Mouse (Mus musculus) heart, adult 18-20 months (tissue): ENCODE measurements at regions not wholly inside any gene's neighbourhood (a gene's known extent, or its start where the extent isn't known, plus 50 kb on each side); places are given as distances from the start of the nearest gene placed in this dataset.
"Not testable (repeated sequence)": the region's sequence is repeated elsewhere in the genome, so short reads cannot be mapped to it uniquely, and the experiment has no call there.

Experiments
- DNase-seq, 2 experiments: peaks; one replicate each; pipeline ENCODE4 v3.0.0; 2021 to 2022; ENCODE audit warnings: mixed read lengths in 1 of 2

DNA sequence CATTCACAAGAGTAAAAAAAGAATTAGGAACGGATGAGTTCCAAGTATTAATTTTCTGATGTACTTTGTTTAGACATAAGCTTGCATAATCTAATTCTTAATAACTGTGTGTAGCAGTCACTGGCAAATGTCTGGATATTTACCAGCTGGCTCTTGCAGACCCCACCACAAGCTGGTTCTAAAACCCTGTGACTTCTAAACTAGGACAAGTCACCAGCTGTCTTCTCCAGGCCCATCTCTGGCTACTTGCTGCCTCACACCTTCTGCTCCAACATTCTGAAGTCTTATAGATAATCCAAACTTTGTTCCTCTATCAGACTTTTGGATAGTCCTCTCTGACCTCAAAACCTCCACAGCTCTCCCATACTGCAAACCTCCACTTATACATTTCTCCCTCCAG lies 189.9 kb upstream of the Rhobtb1 start:
- DNase-seq: no peak

DNA sequence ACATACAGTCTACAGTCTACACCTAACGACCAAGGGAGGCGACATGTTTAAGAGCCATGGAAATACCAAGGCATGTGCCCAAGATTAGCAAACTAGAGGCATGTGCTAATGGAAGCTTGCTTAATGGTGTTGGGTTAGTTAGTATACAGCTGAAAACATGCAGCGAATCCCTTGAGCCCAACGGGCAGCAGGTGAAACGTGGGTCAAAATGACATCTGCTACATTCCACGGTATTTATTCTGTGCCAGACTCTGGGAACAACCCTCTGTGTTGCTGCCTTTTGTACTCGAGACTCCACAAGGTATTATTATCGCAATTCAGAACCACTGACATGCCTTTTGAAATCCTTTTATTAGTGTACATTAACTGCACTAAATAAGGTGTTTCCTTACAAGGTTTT lies 188.1 kb upstream of the Rhobtb1 start:
- no peak for DNase-seq

DNA sequence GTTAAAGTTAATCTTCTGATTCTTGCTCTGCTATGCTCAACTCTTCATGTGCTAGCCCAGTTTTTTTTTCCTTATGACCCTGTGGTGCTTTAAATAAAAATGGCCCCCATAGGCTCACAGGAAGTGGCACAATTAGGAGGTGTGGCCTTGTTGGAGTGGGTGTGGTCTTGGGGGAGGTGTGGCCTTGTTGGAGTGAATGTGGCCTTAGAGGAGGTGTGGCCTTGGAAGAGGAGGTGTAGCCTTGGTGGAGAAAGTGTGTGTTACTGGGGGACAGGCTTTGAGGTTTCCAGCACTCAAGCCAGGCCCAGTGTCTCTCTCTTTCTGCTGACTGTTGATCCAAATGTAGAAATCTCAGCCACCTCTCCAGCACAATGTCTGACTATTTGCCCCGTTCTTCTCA lies 186.0 kb upstream of the Rhobtb1 start:
- no peak for DNase-seq

DNA sequence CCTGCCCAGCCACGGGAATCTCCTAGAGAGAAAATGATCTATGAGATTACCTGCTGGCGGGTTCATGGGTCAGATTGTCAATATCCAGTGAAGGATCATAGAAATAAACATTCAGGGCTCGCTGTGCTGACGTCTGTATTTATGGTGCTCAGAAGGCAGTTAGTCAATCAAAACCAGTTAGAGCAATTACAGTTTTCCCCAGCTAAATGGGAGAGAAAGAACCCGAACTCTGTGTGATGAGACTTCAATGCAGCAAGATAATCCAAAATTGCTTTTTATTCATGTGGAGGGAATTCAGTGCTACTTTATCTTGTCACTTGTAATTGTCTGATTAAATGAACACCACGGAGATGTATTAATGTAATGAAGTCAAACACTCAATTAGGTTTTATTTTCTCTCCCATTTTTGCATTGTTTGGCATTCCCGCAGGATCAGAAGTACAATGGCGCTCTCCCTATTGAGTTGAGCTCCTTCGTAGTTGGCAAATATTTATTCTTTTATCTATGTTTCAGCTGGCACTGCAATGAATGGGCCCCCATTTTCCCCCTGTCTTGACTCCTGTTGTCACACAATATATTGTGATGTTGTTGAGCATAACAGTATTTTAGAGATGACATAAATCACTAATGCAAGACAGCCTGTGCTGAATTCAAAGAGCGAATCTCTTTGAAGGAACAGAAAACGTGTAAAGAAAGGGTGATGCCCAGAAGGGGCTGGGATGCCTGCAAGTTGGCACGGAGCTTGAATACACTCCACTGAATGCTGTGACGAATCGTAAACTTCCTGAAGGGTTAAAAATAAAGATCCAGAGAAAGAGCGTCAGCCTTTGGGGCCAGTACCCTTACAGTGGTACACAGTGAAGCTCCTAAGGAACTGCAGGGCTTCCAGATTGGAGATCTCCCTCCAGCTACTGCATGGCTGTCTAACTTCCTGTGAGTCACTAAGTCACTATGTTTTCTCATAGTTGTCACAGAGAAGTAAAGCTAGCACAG lies 183.0 kb upstream of the Rhobtb1 start:
- DNase-seq: no peak

DNA sequence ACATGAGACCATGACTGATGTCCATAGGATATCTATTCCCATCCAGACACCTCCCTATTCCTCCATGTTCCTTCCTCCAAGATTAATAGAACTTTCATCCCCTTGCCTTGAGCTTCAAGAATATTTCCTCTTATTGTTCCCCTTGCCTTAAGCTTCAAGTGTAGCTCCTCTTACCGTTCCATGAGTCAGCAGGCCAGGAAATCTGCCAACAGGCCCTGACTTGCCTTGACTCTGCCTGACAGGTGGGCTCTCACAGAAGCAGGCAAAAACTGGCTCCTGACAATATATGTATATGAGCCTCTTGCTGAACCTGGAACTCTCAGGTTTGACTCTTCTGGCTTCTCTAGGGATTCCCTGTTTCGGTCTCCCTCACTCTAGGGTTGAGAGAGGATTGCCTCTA lies 180.7 kb upstream of the Rhobtb1 start:
- no peak for DNase-seq

DNA sequence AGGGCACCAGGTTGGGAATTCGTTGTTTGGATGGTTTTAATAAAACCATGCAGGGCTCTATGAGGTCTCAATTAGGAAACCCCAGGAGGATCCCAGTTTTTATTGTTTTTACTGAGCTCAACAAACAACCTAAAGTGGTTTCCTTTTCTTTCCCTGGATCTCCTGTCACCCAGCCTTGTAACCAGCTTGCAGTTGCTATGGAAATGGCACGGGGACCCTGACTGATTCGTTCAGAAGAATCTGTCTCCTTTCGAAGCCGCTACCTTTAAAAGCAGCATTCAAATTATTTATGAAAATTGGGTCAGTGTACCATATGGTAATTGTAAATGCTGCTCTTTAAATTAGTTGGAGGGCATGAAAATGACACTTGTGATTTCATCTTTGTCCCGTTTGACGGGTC lies 176.5 kb upstream of the Rhobtb1 start:
- DNase-seq: no peak

DNA sequence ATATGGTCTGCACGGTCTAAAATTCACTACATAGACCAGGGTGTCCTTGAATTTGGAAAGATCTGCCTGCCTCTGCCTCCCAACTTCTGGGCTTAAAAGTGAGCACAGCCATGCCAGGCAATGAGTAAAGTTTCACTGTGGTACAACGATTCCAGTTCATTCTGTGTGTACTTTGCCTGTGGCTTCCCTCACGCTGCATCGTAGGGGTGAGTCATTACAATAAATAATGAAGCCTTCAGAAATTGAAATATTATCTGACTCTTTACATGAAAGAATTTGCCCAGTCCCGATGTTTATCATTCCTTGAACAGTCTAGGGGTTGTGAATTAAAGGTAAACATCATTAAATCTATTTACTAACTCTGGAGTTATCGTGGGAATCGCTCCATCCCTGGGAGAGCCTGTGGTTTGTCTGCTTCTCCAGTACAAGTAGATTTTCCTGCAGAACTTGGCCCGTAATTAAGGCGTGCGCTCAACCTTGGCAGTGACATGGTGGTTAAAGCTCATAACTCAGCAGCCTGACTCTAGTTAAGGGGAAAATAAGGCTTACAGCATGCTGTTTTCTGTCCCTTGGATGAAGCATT lies 174.7 kb upstream of the Rhobtb1 start:
- DNase-seq: no peak

DNA sequence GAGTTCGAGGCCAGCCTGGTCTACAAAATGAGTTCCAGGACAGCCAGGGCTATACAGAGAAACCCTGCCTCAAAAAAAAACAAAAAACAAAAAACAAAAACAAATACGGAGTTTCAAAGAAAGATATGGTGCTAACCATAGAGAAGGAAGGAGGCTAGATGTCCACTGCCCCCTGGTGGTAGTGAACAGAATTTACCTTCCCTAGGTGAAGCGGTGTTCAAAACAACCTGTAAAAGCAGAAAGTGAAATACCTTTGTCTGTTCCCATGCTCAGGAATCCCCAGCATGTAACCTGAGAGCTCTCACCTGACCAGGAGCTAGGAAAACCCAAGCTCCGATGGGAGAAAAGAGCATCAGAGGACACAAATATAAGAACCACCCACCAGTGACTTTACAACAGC lies 173.1 kb upstream of the Rhobtb1 start:
- DNase-seq: peak in 1 of 2 experiments; percentile 9

DNA sequence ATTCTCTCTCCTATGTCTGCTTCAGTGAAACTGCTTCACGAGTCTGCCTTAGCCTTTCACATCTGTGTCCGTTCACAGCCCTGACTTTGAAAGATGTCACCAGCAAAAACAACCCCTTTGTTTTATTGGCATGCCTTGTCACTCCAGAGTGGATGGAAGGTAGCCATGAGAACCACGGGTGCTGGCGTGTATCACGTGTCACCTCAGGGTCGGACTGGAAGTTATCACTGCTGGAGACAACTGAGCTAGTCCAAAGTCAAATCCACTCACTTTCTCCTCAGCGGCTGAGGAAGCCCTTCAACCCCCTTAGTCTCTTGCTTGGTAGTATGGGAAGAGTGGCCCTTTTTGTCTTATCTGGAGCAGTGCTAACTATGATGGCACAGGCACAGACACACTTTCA lies 171.3 kb upstream of the Rhobtb1 start:
- peak; percentile 19 to 32 for DNase-seq

DNA sequence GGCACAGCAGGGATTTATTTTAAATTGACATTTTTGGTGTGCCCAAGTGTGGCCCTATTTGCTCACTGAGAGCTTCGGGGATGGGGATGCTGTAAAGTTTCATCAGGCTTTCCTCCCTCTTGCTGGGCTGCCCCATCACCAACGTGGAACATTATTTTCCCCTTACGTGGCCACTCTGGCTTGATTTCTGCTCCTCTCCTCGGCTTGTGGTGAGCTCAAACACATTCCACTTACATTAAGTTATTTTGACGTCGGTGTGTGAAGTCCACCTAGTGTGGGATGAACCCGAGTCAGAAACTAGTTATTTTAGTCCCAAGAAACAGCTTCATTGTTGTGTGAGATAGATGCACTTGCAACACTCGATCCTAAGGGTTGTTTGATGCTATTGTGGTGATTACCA lies 168.9 kb upstream of the Rhobtb1 start:
- no peak for DNase-seq

DNA sequence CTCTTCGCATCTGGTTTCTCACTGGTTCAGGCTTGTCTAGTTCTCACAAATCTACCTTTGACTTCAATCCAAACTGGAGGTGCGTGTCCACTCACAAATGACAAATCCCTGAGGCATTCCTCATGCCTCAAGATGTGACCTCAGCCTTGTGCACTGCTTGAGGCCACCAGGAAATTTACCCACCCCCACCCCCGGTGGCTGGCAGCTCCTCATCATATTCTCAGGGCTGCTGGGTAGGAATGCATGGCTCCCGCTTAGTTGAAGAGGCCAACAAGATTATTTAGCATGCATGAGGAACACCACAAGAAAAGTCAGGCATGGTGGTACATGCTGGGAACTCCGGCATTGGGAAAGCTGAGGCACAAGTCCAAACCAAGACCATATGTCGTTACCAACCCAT lies 160.7 kb upstream of the Rhobtb1 start:
- DNase-seq: no peak

DNA sequence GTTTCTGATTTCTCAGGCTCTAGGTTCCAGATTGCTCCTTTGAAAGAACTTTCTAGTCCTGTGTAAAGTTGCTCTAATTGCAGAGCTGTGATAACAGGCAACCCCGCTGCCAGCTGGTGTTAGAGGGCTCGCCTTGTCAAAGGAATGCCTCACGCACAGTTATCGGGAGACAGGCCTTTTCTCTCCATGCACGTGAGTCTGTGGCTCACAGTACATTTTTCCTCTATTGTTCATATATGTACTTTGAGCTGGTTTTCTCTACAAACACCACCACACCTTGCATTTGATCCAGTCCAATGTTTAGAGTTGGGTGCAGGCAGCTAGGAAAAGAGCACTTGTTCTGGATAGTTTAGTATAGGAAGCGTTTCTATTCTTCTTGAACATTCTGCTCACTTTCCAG lies 151.6 kb upstream of the Rhobtb1 start:
- no peak for DNase-seq

DNA sequence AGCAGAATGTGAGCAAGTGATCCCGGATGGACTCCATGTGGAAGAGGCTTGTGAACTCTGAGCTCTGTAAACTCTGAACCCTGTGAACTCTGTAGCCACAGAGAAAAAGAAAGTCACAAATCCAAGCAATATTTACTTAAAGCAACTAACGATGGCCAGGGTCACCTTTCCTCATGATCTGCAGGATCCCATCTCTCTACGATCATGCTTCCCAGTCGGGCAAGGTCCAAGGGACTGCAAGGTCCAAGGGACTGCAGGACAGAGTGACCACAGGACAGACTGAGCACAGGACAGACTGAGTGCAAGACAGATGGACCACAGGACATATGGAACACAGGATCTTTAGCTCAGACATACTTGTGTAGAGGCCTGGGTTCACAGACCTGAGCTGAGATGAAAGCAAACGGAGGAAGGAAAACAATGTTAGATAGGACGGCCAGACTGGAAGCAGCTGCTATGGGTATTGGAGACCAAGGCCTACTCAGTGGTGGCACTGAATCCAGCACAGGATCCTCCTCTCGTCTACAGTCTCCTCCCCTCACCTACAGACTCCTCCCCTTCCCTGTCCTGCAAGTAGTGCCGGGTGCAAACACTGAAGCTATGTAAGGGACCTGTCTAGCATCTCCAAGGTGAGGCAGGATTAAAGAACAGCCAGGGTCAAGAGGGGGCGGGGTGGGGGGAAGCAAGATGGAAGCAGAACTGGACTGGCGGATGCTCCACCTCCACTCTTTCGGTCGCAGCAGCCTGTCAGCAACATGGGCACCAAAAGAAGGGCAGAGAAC lies 149.4 kb upstream of the Rhobtb1 start:
- no peak for DNase-seq

DNA sequence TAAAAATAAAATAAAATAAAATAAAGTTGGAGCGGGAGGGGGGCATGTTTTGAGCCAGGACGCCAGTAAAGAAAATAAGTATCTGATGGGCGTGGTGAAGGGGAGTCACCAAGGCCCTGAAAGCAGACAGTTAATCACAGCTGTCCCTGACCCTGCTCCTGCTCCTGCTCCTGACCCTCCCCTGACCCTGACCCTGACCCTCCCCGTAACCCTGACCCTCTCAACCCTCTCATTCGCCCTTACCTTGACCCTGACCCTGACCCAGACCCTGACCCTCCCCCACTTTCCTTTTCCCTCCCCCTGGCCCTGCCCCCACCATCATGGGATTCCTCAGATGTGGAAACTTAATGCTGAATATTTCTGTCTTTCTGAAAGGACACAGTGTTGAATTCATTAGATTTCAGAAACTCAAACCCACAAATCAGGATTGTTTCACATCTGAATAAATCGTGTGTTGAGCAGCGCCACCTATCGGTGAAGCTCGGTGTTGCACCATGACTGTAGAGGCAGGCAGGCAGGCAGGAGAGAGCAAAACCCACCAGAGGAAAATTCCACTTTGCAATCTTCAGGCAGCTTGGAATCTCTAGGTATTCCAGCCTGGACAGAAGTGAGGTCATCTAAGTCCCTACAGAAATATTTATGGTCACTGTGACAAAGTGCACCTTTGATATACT lies 145.9 kb upstream of the Rhobtb1 start:
- DNase-seq: peak; percentile 30 to 92

DNA sequence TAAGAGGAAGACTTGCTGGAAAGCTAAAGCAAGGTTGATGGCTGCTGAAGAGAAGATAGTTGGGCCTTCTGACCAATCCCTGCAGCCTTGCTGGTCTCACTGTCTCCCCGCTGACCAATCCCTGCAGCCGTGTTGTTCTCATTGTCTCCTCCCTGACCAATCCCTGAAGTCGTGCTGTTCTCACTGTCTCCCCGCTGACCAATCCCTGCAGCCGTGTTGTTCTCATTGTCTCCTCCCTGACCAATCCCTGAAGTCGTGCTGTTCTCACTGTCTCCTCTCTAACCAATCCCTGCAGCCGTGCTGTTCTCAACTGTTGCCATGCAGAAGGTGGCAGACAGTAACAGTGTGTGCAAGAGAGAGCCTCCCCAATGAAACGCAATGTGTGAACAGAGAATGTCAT lies 142.6 kb upstream of the Rhobtb1 start:
- DNase-seq: not testable (repeated sequence)

DNA sequence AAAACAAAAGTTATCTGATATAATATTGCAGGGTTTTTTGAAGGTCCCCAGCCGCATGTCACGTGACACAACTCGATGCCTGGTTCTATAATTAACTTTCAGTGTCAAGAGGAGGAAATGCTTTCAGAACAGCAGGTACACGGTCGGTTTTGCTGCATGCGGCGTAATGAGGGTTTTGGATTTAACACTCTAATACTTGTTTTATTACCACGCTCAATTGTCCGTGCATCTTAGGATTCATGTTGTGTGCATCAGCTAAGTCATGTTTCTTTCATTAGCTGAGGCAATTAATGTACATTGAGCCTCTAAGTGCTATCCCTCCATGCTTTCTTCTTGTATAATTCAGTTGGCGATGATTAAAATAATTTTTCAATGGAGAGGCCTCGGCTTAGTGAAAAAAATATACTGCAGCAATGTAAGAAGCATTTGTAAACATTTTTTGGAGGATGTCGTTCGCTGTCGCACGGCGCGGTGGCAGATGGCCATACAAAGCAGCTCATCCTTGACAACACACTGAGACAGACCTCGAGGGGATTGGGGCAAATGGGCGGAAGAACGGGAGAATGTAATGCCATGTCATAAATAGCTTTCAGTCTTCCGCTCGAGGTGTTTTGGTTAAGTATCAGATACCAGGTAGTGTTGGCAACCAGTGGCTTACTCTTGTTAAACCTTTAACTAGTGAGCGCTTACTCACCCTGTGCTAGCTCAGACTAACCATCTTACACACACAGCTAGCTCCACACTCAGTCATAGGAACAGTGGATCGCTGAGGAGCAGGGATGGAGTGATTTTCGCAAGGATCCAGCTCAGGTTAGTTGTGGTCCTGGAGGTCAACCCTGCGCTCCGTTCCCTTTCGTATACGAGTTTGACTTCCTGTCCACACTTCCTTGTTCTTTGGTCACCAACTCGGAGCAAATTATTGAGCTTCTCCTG lies 130.2 kb upstream of the Rhobtb1 start:
- DNase-seq: peak; percentile 14

DNA sequence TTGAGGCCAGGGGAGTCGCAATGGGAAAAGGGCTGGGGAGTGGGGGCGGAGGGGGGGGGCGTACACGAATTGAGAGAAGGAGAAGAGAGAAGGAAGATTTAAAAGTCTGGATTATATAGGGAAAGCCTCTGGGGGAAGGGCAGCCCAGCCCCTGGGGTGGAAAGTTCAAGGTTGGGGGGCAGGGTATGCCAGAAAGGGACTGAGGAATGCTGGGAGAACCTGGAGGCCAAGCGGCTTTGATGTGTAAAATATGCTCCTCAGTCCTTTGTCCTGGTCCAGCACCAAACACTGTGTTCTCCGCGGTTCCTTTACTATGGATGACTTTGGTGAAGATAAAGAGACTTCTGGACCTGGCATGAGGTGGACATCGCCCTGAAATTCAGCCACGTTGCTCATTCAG lies 117.8 kb upstream of the Rhobtb1 start:
- DNase-seq: no peak

DNA sequence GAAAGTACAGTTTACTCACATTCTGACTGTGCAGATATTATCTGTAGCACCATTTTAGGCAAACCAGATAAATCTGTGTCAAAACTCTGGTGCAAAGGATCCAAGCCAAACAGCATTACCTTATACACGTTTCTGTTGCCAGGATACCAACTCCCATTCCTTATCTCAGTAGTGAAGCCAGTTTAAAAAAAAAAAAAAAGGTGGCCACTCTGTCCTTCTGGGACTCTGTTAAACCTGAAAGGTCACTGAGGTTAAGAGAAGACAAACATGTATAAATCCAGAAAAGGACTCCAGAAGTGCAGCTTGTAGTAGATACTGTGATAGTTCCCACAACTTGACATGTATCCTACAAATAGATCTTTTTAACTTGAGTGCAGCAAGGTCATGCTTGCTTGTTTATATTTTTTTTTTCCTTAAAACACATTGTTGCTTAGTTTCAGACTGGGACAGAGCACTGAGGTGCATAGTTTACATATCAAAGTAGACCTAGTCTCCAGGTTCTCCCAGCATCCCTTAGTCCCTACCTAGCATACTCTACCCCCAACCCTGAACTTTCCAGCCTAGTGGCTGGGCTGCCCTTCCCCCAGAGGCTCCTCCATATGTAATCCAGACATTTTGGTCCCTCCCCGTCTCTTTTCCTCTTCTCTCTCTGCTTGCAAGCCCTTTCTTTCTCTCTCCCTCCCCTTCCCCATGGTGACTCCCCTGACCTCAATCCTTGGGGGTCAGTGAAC lies 116.7 kb upstream of the Rhobtb1 start:
- no peak for DNase-seq

DNA sequence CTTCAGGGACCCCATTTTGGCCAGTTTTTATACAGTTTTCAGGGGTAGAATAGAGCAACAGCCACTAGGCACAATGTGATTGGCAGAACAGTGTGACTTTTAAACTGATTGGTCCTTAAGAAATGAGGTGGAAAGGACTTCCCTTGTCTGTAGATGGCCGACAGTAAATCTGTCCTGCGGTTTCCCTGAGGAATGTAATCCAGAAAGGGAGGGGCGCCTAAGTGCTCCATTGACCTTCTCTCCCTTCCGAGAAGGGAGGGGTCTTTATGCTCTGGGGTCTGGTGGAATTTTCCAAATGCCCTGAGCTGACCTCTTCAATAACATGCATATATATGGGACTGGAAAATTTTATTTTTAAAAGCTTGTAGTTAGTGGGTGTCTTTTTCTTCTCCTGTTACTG lies 115.7 kb upstream of the Rhobtb1 start:
- not testable (repeated sequence) for DNase-seq

DNA sequence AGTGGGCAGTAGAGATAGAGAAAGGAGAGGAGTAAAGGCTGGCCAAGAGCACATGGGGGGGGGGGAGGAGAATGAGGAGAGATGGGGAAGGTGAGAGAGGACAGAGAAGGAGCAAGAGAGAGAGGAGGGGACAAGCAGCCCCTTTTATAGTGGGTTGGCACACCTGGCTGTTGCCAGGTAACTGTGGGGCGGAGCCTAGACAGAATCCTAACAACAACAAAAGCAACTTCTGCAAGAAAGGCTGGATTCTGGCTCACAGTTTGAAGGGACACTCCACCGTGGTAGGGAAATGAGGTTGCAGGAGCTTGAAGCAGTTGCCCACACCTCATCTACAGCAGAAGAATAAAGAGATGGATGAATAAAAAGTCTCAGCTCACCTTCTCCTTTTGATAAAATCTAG lies 115.1 kb upstream of the Rhobtb1 start:
- no peak for DNase-seq
